Mouse (Mus musculus): ENCODE data around the gene Hmx1. TPM values are rescaled to one million over a fixed set of nuclear protein-coding genes. Genes with fewer than 3 reads are reported as not detected.

Gene Hmx1
- total RNA-seq, 4 experiments from 2014 or later = not detected

Other genes with a start within 250 kb of the Hmx1 start
- gene Adra2c, start 110.8 kb upstream of the Hmx1 start, total RNA-seq (2022) = 10 to 100 TPM; 22.2 to 26.8 (median 24.4) TPM
- gene Cpz, start 136.6 kb downstream of the Hmx1 start, total RNA-seq (2022) = under 1 TPM; 0.14 to 0.51 (median 0.20) TPM
- gene Trmt44, start 186.0 kb downstream of the Hmx1 start, total RNA-seq (2022) = 1 to 10 TPM; 7.2 to 7.9 (median 7.5) TPM
- 10 to 100 TPM; 36.4 to 40.2 (median 37.8) TPM for gene Acox3, start 193.9 kb downstream of the Hmx1 start, total RNA-seq (2022)